Mouse (Mus musculus): ENCODE results near the gene Gm6169. TPM values are rescaled to one million over a fixed set of nuclear protein-coding genes. Genes with fewer than 3 reads are reported as not detected.
"Not testable (repeated sequence)": the region's sequence is repeated elsewhere in the genome, so short reads cannot be mapped to it uniquely, and the experiment has no call there.

The Gm6169 gene
- 1 to 10 TPM in 2 of 4 experiments, not detected in 2; 1.2 to 3.0 TPM for total RNA-seq (2022)

- DNase-seq (ENCODE audit: low spot score in 2 of 2): peak; percentile 15 to 43
These were observed at the start of gene Gm6169 for GRCm38 (mm10) chr13:97099187-97099852. Gene Gm6169 (minus strand): TSS chr13:97099237.

- DNase-seq (ENCODE audit: low spot score in 2 of 2): no peak
These were observed 46.8 kb upstream of the Gm6169 start for GRCm38 (mm10) chr13:97145834-97146233.

- DNase-seq (ENCODE audit: low spot score in 2 of 2): no peak
These were observed 43.3 kb upstream of the Gm6169 start for GRCm38 (mm10) chr13:97142321-97142720.

GRCm38 (mm10) chr13:97138404-97138931 lies 39.4 kb upstream of the Gm6169 start:
- DNase-seq (ENCODE audit: low spot score in 2 of 2): not testable (repeated sequence)

GRCm38 (mm10) chr13:97137466-97138400 lies 38.7 kb upstream of the Gm6169 start, which contains the start of the genes Gfm2 and Nsa2:
Gene Gfm2 (plus strand): TSS chr13:97137937.
Gene Nsa2 (minus strand): TSS chr13:97137937.
- DNase-seq (ENCODE audit: low spot score in 2 of 2): peak; percentile 87 to 90

- DNase-seq (ENCODE audit: low spot score in 2 of 2): not testable (repeated sequence)
These were observed 31.4 kb upstream of the Gm6169 start for GRCm38 (mm10) chr13:97130413-97130812.

- not testable (repeated sequence) for DNase-seq (ENCODE audit: low spot score in 2 of 2)
These were observed 30.6 kb upstream of the Gm6169 start for GRCm38 (mm10) chr13:97129654-97130053.

GRCm38 (mm10) chr13:97121341-97121740 lies 22.3 kb upstream of the Gm6169 start:
- no peak for DNase-seq (ENCODE audit: low spot score in 2 of 2)

- no peak for DNase-seq (ENCODE audit: low spot score in 2 of 2)
These were observed 10.0 kb upstream of the Gm6169 start for GRCm38 (mm10) chr13:97109046-97109445.

GRCm38 (mm10) chr13:97107721-97108120 lies 8.7 kb upstream of the Gm6169 start:
- not testable (repeated sequence) for DNase-seq (ENCODE audit: low spot score in 2 of 2)

GRCm38 (mm10) chr13:97104996-97105395 lies 6.0 kb upstream of the Gm6169 start:
- DNase-seq (ENCODE audit: low spot score in 2 of 2): no peak

- DNase-seq (ENCODE audit: low spot score in 2 of 2): no peak
These were observed 3.3 kb downstream of the Gm6169 start for GRCm38 (mm10) chr13:97095726-97096125.

GRCm38 (mm10) chr13:97088183-97088582 lies 10.9 kb downstream of the Gm6169 start:
- no peak for DNase-seq (ENCODE audit: low spot score in 2 of 2)

GRCm38 (mm10) chr13:97087421-97087820 lies 11.6 kb downstream of the Gm6169 start:
- no peak for DNase-seq (ENCODE audit: low spot score in 2 of 2)

- DNase-seq (ENCODE audit: low spot score in 2 of 2): no peak
These were observed 12.7 kb downstream of the Gm6169 start for GRCm38 (mm10) chr13:97086316-97086715.

GRCm38 (mm10) chr13:97082432-97082831 lies 16.6 kb downstream of the Gm6169 start:
- DNase-seq (ENCODE audit: low spot score in 2 of 2): no peak

- DNase-seq (ENCODE audit: low spot score in 2 of 2): no peak
These were observed 18.4 kb downstream of the Gm6169 start for GRCm38 (mm10) chr13:97080615-97081014.

GRCm38 (mm10) chr13:97080201-97080600 lies 18.8 kb downstream of the Gm6169 start:
- no peak for DNase-seq (ENCODE audit: low spot score in 2 of 2)

GRCm38 (mm10) chr13:97077556-97077955 lies 21.5 kb downstream of the Gm6169 start:
- DNase-seq (ENCODE audit: low spot score in 2 of 2): no peak

- DNase-seq (ENCODE audit: low spot score in 2 of 2): no peak
These were observed 25.5 kb downstream of the Gm6169 start for GRCm38 (mm10) chr13:97073497-97073896.

- DNase-seq (ENCODE audit: low spot score in 2 of 2): peak; percentile 26 to 41
These were observed 27.3 kb downstream of the Gm6169 start for GRCm38 (mm10) chr13:97071626-97072241.

All from left cerebral cortex, adult 8-10 months (tissue).